Mouse (Mus musculus) stomach, adult 2 months (tissue): ENCODE results near the gene Ttll6. TPM values are rescaled to one million over a fixed set of nuclear protein-coding genes. Genes with fewer than 3 reads are reported as not detected.

Source experiments
- polyA plus RNA-seq: library from polyadenylated mRNA; depleted of rRNA; stranded (reverse); fragments of >200 nt; gene quantifications from 2 replicates; pipeline ENCODE4 v1.2.3, GENCODE M21; 2012; rRNA removed

Ttll6 gene
- 0.04 and 0.09 TPM in 2 replicates for polyA plus RNA-seq

DNA sequence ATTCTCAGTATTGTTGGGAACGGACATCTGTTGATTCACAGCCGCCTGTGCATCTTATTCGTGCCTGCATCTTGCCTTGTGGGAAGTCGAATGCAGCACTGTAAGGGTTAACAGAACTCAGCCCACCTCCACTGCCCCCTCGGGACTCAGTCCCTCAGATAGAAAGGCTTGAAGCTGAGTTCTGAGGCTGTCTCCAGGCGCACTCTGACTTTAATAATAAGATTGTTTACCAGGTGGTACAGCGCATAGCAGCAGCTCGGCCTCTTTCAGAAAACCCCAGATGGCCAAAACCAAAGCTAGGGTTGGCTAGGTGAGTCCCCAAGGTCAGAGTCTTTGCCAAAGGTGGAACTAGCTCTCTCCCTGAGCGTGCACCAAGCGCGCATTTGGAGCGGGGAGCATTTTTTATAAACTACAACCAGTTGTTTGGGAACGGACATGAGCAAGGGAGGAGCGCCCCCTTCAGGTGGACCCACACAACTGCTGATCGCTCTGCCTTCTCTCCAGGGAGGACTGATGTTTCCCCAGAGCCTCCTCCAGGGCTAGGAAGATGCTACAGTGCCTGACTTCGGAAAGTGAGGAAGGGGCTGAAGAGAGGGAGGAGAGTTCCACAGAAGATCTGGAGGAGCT lies at the start of gene Ttll6:
Gene Ttll6, plus strand, starts transcription at position 548 of the 627 bp plus-strand sequence.

DNA sequence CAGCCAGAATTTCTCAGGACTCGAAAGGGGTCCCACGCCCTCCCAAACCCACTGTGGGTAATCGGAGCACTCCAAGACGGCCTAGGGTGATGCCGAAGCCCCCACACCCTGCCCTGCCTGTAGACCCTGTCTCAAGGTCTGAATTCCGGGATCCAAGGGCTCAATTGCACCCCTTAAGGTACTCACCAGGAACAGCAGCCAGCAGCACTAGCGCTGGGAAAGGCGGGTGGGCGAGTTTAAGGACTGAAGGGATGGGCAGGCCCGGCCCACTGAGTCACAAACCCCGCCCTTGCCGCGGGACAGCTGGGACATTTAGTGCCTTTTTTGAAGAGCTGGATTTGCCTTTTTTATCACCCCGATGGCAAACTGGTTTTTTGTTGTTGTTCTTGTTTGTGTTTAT lies 21.8 kb upstream of the Ttll6 start, which contains the start of gene Calcoco2:
Gene Calcoco2, minus strand, starts transcription at position 214 of the 400 bp plus-strand sequence.

GRCm38 (mm10) chr11:96193521-96194400 lies 60.2 kb downstream of the Ttll6 start, which contains the start of gene Hoxb13:
Gene Hoxb13 (plus strand): TSS chr11:96194316.

Other genes with a start within 250 kb of the Ttll6 start
- 0.95 and 1.1 TPM in 2 replicates for gene B4galnt2, start 218.9 kb upstream of the Ttll6 start, polyA plus RNA-seq
- gene Igf2bp1, start 127.8 kb upstream of the Ttll6 start, polyA plus RNA-seq = 0.08 TPM in 1 of 2 replicates, not detected in the other
- gene Gip, start 109.2 kb upstream of the Ttll6 start, polyA plus RNA-seq = 0.24 TPM in 1 of 2 replicates, not detected in the other
- 5.6 and 7.3 TPM in 2 replicates for gene Snf8, start 98.9 kb upstream of the Ttll6 start, polyA plus RNA-seq
- 11.7 and 12.0 TPM in 2 replicates for gene Ube2z, start 68.4 kb upstream of the Ttll6 start, polyA plus RNA-seq
- 1,034 and 1,299 TPM in 2 replicates for gene Atp5g1, start 58.1 kb upstream of the Ttll6 start, polyA plus RNA-seq
- gene Calcoco2, start 21.8 kb upstream of the Ttll6 start, polyA plus RNA-seq = not detected in 2 replicates
- not detected in 2 replicates for gene Hoxb13, start 60.5 kb downstream of the Ttll6 start, polyA plus RNA-seq
- 0.08 and 0.09 TPM in 2 replicates for gene Hoxb9, start 137.7 kb downstream of the Ttll6 start, polyA plus RNA-seq
- gene Hoxb8, start 148.1 kb downstream of the Ttll6 start, polyA plus RNA-seq = 5.6 and 11.0 TPM in 2 replicates
- 0.90 and 1.5 TPM in 2 replicates for gene Hoxb7, start 152.8 kb downstream of the Ttll6 start, polyA plus RNA-seq
- gene Hoxb6, start 158.7 kb downstream of the Ttll6 start, polyA plus RNA-seq = 5.8 and 10.1 TPM in 2 replicates
- 2.8 and 3.6 TPM in 2 replicates for gene Hoxb5, start 169.6 kb downstream of the Ttll6 start, polyA plus RNA-seq
- gene Hoxb4, start 184.5 kb downstream of the Ttll6 start, polyA plus RNA-seq = 3.6 and 3.8 TPM in 2 replicates
- 4.3 and 5.8 TPM in 2 replicates for gene Hoxb3, start 189.5 kb downstream of the Ttll6 start, polyA plus RNA-seq
- gene Hoxb2, start 216.7 kb downstream of the Ttll6 start, polyA plus RNA-seq = 10.9 and 18.9 TPM in 2 replicates
- not detected in 2 replicates for gene Hoxb1, start 232.0 kb downstream of the Ttll6 start, polyA plus RNA-seq